Comparison of ENCODE assay signal across 8 mouse cellular contexts in genomic region chrX:42148016-42148451, GRCm38 (mm10). TPM values are rescaled to one million over a fixed set of nuclear protein-coding genes. Genes with fewer than 3 reads are reported as not detected.
A peak's percentile ranks its signal among the peaks of the same experiment; 100 is the strongest.
DNase-seq lines count a peak whose midpoint lies in the region; ATAC-seq and TF ChIP-seq lines count a peak whose summit lies in the region.

No protein-coding gene starts in this region.

- H3K27me3 ChIP-seq in forebrain, embryonic 11.5 days (ENCODE audit: control insufficient read depth, insufficient read depth, low read length) = no peaks in the 10 kb centered on the region
- H3K27me3 ChIP-seq in hindbrain, embryonic 11.5 days (ENCODE audit: control insufficient read depth, insufficient read depth, low read length) = no peaks in the 10 kb centered on the region
- no peaks in the 10 kb centered on the region for H3K27me3 ChIP-seq in limb, embryonic 14.5 days (ENCODE audit: control insufficient read depth, insufficient read depth, low read length)
- no peaks in the 10 kb centered on the region for H3K27me3 ChIP-seq in midbrain, embryonic 13.5 days

- TF ChIP-seq POLR2A in limb, embryonic 14.5 days (IDR thresholded peaks at IDR 0.05; ENCODE audit: borderline replicate concordance, extremely low read depth, insufficient read depth, insufficient read length) = no peak

- H3K9me3 ChIP-seq in forebrain, embryonic 11.5 days (ENCODE audit: control insufficient read depth, low read length) = no peaks in the 10 kb centered on the region
- H3K9me3 ChIP-seq in hindbrain, embryonic 11.5 days (ENCODE audit: control insufficient read depth, low read length) = no peaks in the 10 kb centered on the region
- no peaks in the 10 kb centered on the region for H3K9me3 ChIP-seq in limb, embryonic 14.5 days (ENCODE audit: control insufficient read depth, low read length)
- H3K9me3 ChIP-seq in midbrain, embryonic 13.5 days = no peaks in the 10 kb centered on the region

- ATAC-seq in forebrain, embryonic 11.5 days (replicated peaks; ENCODE audit: low FRiP score) = no peak
- no peak for ATAC-seq in hindbrain, embryonic 11.5 days (ENCODE audit: low FRiP score)
- ATAC-seq in limb, embryonic 14.5 days (ENCODE audit: low FRiP score, low read depth) = no peak
- no peak for ATAC-seq in midbrain, embryonic 13.5 days

- no peaks in the 10 kb centered on the region for H3K4me1 ChIP-seq in forebrain, embryonic 11.5 days (replicated peaks; ENCODE audit: control insufficient read depth, insufficient read depth, low read length)
- H3K4me1 ChIP-seq in hindbrain, embryonic 11.5 days (replicated peaks; ENCODE audit: control insufficient read depth, insufficient read depth, low read length) = no peaks in the 10 kb centered on the region
- no peaks in the 10 kb centered on the region; the same call in 1 of the 2 replicates for H3K4me1 ChIP-seq in limb, embryonic 14.5 days (ENCODE audit: control insufficient read depth, insufficient read depth, low read length)
- 0 out of 2 replicates have a peak, but pooled peaks cover 4% of the 10 kb centered on the region for H3K4me1 ChIP-seq in midbrain, embryonic 13.5 days (replicated peaks)

- H3K4me2 ChIP-seq in forebrain, embryonic 11.5 days (ENCODE audit: low read depth, low read length, severe bottlenecking) = peak overlapping the region; percentile 49; the same call in 1 of the 2 replicates
- no peak overlapping the region for H3K4me2 ChIP-seq in hindbrain, embryonic 11.5 days (replicated peaks; ENCODE audit: low read depth, low read length)
- peak overlapping the region; percentile 48 for H3K4me2 ChIP-seq in limb, embryonic 14.5 days (replicated peaks; ENCODE audit: low read depth, low read length, severe bottlenecking)
- H3K4me2 ChIP-seq in midbrain, embryonic 13.5 days (replicated peaks) = peak overlapping the region; percentile 52

- no peak overlapping the region for H3K27ac ChIP-seq in forebrain, embryonic 11.5 days (ENCODE audit: low read depth, low read length)
- no peak overlapping the region for H3K27ac ChIP-seq in hindbrain, embryonic 11.5 days (ENCODE audit: low read depth, low read length)
- H3K27ac ChIP-seq in limb, embryonic 14.5 days (replicated peaks; ENCODE audit: low read depth, low read length) = no peak overlapping the region
- peak overlapping the region; percentile 83; the same call in 1 of the 2 replicates for H3K27ac ChIP-seq in midbrain, embryonic 13.5 days

- no peak overlapping the region for H3K9ac ChIP-seq in forebrain, embryonic 11.5 days (ENCODE audit: low read length)
- H3K9ac ChIP-seq in hindbrain, embryonic 11.5 days (ENCODE audit: low read depth, low read length) = no peak overlapping the region
- no peak overlapping the region for H3K9ac ChIP-seq in limb, embryonic 14.5 days (ENCODE audit: low read depth, low read length, severe bottlenecking)
- H3K9ac ChIP-seq in midbrain, embryonic 13.5 days (replicated peaks) = no peak overlapping the region

- H3K4me3 ChIP-seq in forebrain, embryonic 11.5 days (ENCODE audit: low read depth, low read length) = no peak overlapping the region
- H3K4me3 ChIP-seq in hindbrain, embryonic 11.5 days (ENCODE audit: low read depth, low read length) = no peak overlapping the region
- H3K4me3 ChIP-seq in limb, embryonic 14.5 days (replicated peaks; ENCODE audit: low read length) = peak overlapping the region; percentile 61
- H3K4me3 ChIP-seq in midbrain, embryonic 13.5 days (replicated peaks) = peak overlapping the region; percentile 46; the same call in 1 of the 2 replicates

- DNase-seq in retina, postnatal 1 day = peak; percentile 10
- no peak for DNase-seq in retina, embryonic 14.5 days (ENCODE audit: low spot score)
- DNase-seq in forebrain, embryonic 11.5 days (ENCODE audit: low spot score) = no peak
- DNase-seq in hindbrain, embryonic 11.5 days (ENCODE audit: low spot score) = peak; percentile 5
- DNase-seq in limb, embryonic 14.5 days (ENCODE audit: low spot score) = no peak
- DNase-seq in thymus, postnatal 4 days = peak; percentile 37
- no peak for DNase-seq in layer of hippocampus, postnatal 10 days (ENCODE audit: low spot score in 2 of 2)

- WGBS in forebrain, embryonic 11.5 days = 64% methylated on average over 5 of the region's 5 CpGs
- WGBS in hindbrain, embryonic 11.5 days = 54% methylated on average over 5 of the region's 5 CpGs
- 48% methylated on average over 5 of the region's 5 CpGs for WGBS in limb, embryonic 14.5 days
- 55% methylated on average over 5 of the region's 5 CpGs for WGBS in midbrain, embryonic 13.5 days

- H3K36me3 ChIP-seq in forebrain, embryonic 11.5 days (ENCODE audit: control insufficient read depth, insufficient read depth, low read length) = no peaks in the 10 kb centered on the region
- H3K36me3 ChIP-seq in hindbrain, embryonic 11.5 days (ENCODE audit: control insufficient read depth, insufficient read depth, low read length) = no peaks in the 10 kb centered on the region
- no peaks in the 10 kb centered on the region for H3K36me3 ChIP-seq in limb, embryonic 14.5 days (ENCODE audit: control insufficient read depth, insufficient read depth, low read length)
- H3K36me3 ChIP-seq in midbrain, embryonic 13.5 days = no peaks in the 10 kb centered on the region

RNA-seq across cellular contexts. Expression of gene Stag2, which starts 1.1 kb away (rescaled TPM):
- polyA plus RNA-seq in forebrain, embryonic 11.5 days (2014; fragmentation: Nextera tagmentation; extraction: Ambion mirVana) = 59.6 and 71.1 TPM in 2 replicates
- polyA plus RNA-seq in hindbrain, embryonic 11.5 days (2014; fragmentation: Nextera tagmentation; extraction: Ambion mirVana) = 48.7 and 51.9 TPM in 2 replicates
- 32.3 and 39.8 TPM in 2 replicates for polyA plus RNA-seq in limb, embryonic 14.5 days (2012; rRNA removed)
- polyA plus RNA-seq in limb, embryonic 14.5 days (2014; fragmentation: Nextera tagmentation; extraction: Ambion mirVana) = 51.7 and 56.1 TPM in 2 replicates
- 25.2 and 25.6 TPM in 2 replicates for polyA plus RNA-seq in midbrain, embryonic 13.5 days (2015; fragmentation: Nextera tagmentation; extraction: Ambion mirVana)
- 10 to 100 TPM; 46.1 to 50.1 TPM for total RNA-seq in layer of hippocampus, postnatal 10 days (2021)

Comparison
In these comparisons a context has a peak if more than half of its experiments do, and no peak if none do; other contexts are left out.
1. DNase-seq: peak in retina, postnatal 1 day (single experiment), hindbrain, embryonic 11.5 days (single experiment) and thymus, postnatal 4 days (single experiment); none in retina, embryonic 14.5 days (single experiment), forebrain, embryonic 11.5 days (single experiment), limb, embryonic 14.5 days (single experiment) and layer of hippocampus, postnatal 10 days (0 of 2).
2. H3K4me3 ChIP-seq: peak in limb, embryonic 14.5 days (single experiment) and midbrain, embryonic 13.5 days (single experiment); none in forebrain, embryonic 11.5 days (single experiment) and hindbrain, embryonic 11.5 days (single experiment).